Mouse (Mus musculus) cerebellum, adult (tissue): ENCODE data around the gene Babam2.
"Not testable (repeated sequence)": the region's sequence is repeated elsewhere in the genome, so short reads cannot be mapped to it uniquely, and the experiment has no call there.

Experiments
- ATAC-seq: cut with Nextera tagmentation; 2 replicates; pipeline ENCODE4 v1.9.2; 2017; ENCODE audit warnings: mild to moderate bottlenecking, moderate library complexity, mixed read lengths; ENCODE audit not compliant: insufficient number of reproducible peaks, low FRiP score, low TSS enrichment

The Babam2 gene

DNA sequence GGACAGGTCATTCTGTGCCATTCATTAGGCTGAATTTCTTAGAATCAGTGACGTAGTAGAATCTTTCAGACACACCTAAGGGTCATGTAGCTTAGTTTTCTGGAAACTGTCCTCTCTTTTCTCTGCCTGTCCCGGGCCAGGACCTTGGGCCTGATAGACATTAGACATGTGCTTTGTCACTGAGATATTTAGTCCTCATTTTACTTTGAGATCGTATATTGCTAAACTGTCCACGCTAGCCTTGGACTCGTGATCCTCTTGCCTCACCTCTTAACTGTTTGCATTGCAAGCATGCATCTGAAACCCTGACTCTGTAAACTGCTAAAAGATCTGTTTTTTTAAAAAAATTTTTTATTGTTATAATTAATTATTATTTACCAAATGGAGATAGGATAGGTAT, 74.0 kb downstream of the Babam2 start:
- no peak for ATAC-seq

DNA sequence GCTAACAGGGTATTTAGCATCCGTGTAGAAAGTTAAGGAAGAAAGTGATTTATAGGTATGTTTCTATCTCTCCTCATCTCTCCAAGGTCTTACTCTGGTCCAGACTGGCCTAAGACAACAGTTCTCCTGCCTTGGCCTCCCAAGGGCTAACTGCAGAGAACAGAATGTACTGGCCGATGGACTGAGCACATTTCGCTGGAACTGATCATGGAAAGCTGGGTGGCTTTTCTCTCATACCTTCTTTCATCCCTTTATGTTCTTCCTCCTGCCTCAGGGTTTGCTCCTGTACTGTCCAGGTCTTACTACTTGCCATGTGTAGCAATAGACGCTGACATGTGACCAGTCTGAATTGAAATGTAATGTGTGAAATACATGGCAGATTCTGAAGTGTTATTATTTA, 74.4 kb downstream of the Babam2 start:
- no peak for ATAC-seq

DNA sequence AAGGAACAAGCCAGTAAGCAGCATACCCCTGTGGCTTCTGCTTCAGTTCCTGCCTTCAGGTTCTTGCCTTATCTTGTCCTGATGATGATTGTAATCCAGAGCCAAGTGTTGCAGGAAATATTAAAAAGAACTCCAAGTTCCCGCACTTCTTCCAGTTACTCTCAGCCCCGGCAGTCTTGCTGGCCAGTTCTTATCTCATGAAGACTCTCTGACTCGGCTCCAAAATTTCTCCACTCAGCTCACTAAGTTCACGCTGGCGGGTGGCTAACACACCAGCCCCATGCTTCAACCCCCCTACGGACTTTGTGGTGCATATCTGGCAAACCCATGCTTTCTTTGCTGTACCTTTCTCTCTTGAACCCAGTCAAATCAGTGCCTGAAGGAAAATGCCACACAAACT, 77.5 kb downstream of the Babam2 start:
- no peak for ATAC-seq

DNA sequence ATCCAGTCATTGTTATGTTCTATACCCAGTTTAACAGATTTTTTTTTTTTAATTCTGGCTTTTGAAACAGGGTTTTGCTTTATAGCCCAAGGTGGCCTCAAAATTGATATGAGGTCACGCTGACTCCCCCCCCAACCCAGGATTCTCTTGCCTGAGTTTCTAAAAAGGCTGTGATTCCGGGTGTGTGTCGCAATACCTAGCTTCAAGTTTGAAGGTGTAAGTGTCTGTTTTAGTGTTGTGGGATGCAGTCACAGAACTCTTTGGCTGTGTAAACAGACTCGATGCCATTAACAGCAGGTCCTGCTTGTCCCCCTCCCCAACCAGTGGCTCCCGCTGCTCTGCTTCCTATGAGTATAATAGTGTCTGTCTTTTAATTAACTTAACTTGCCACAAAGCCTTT, 84.1 kb downstream of the Babam2 start:
- ATAC-seq: no peak

DNA sequence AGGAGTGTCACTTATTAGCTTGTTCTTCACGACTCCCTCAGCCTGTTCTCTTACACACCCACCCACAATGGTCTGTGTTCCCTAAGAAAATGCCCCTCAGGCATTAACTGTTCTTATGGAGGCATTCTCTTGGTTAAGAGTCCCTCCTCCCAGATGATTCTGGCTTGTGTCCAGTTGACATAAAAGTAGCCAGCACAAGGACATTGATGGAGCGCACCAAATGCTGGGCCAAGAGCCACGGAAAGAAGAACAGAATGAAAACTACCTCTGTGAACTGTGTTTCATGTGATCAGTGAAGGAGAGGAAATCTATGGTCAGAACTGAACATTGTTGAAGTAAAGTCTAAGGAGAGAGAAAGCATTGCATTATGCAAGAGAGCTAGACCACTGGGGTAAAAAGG, 89.7 kb downstream of the Babam2 start:
- ATAC-seq: no peak

DNA sequence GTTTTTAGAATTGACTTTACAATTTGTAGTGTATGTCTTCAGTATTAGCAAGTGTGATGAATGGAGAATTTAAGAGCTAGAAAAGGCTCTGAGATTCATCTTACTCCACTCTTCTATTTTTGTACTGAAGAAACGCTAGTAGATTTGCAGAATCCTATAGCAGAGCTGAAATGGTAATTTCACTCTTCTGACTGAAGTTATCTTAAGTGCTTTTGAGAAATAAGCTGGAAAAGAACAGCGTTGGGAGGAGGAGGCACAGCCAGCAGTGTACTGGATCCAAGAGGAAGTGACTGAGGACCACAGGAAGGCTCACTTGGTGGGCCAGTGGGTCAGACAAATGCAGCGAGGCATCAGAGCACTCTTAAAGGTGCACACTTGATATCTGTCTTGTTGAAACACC, 90.1 kb downstream of the Babam2 start:
- no peak for ATAC-seq

DNA sequence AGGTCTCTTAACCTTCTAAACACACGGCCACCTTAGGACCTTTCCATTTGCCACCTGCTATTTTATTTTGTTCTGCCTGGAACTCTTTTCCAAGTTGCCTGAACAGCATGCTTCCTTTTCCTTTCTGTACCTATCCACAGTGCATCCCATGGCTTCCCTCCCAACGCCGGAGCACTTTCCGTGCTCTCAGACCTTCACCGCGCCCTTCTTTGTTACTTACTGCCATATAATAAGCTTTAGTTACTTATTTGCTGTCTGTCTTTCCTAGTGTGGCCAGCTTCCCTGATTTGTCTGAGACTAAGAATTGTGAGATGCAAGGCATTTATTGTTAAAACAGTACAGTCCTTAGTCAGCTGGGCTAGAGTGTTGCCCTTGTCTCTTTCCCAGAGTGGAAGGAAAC, 94.9 kb downstream of the Babam2 start:
- no peak for ATAC-seq

DNA sequence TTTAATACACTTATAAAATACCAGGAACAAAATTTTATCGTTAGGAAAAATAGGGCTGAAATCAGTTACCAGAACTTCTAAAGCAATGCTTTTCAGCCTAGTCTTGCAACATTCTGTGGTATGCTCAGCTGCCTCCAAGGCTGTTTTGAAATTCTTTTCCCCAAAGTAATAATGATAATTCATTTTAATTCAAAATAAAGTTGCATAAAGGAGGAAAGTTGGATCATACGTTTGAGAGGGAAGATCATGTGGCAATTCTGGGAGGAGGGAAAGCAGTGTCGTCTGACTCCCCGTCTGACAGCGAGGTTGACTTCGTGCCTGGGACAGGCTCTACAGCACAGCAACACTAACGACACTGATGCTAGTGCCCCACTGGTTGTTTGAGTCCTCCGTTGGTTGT, 95.4 kb downstream of the Babam2 start:
- no peak for ATAC-seq

DNA sequence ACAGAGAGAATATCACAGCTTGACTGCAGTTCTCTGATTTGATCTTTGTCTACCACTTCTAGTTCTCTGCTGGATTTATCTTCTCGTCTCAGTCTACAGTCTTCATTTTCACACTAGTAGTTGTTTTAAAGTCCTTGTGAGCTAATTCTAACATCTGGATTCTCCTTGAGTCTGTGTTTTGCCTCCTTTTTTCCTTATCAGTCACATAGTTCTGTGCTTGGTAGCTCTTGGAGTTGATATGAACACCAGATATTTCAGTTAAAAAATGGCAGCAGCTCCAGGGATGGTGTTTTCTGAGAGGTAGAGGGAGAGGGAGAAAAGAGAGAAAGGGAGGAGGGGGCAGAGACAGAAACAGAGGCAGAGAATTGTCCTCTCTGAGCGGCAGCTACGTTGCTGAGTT, 97.9 kb downstream of the Babam2 start:
- no peak for ATAC-seq

DNA sequence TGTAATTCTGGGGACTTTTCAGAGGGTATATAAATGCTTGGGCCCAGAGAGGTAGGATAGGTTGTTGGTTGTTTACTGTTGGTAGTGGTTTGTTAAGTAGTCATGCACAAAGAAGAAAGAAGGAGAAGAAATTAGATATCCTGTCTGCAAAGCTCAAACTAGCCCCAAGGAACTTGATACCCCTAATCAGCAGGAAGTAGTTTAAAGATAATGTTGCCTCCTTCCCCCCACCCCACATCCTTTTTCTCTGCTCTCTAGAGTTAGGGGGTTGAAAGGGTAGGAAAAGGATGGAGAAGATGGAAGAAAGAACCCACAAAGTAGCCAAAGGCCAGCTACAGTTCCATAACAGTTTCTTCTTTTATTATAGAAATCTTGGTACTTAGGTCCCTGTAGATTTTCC, 99.5 kb downstream of the Babam2 start:
- no peak for ATAC-seq

DNA sequence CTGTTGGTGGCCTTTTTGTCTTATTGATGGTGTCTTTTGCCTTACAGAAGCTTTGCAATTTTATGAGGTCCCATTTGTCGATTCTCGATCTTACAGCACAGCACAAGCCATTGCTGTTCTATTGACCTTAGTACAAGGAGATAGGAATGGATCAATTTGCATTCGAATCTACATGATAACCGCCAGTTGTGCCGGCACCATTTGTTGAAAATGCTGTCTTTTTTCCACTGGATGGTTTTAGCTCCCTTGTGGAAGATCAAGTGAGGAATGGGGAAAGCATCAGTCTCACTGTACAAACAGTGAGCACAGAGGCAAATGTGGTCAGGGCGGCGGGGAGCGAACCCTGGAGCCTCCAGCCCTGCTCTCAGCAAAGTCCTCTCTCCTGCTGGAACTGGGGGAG, 106.7 kb downstream of the Babam2 start:
- ATAC-seq: not testable (repeated sequence)

DNA sequence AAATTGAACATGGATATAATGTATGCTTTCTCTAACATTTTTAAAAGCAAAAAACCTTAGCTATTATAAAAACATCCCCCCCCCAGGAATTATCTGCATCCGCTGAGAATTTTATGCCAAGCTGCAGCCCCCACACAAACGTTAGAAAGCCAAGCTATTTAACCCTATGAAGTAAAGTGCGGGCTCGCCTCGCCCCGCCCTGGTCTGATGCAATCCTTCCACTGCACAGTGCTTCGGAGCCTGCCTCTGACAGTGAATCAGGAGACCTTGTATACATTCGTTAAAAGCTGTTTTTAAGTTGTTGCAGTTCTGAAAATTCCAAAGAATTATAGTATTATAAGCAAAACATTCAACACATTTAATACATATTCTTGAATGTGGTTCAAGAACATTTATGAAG, 107.3 kb downstream of the Babam2 start:
- ATAC-seq: no peak

DNA sequence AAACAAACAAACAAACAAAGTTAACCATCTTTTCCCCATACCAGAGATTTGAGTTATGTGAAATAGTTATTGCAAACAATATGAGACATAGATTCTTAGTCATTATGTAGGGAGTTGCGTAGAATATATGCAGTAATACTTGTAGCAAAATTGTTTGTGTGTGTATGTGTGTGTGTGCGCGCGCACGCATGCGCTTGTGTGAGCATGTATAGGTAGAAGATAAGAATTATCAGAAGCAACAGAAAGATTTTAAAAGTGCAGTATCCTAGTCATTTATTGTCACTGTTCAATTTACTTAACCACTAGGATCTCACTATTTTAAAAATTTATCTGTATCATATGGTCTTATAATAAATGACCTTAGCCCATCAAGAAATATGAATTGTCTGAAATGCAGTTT, 109.8 kb downstream of the Babam2 start:
- no peak for ATAC-seq

DNA sequence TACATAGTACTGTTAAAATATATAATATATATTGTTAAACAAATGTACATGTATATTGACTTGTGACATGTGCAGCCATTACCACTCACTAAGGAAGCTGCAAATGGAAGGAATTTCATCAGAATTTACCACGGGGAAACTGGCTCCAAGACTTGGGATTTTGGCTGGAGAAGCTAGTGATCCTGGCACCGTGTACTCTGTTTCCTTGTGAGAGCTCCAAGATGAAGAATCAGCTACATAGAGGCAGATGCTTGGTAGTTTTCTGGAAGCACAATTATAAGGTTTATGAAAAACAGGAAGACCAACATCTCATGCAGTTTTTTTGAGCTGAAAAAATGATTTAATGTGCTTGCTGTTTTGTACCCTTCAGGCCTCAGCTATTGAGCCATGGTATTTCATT, 110.8 kb downstream of the Babam2 start:
- ATAC-seq: no peak

DNA sequence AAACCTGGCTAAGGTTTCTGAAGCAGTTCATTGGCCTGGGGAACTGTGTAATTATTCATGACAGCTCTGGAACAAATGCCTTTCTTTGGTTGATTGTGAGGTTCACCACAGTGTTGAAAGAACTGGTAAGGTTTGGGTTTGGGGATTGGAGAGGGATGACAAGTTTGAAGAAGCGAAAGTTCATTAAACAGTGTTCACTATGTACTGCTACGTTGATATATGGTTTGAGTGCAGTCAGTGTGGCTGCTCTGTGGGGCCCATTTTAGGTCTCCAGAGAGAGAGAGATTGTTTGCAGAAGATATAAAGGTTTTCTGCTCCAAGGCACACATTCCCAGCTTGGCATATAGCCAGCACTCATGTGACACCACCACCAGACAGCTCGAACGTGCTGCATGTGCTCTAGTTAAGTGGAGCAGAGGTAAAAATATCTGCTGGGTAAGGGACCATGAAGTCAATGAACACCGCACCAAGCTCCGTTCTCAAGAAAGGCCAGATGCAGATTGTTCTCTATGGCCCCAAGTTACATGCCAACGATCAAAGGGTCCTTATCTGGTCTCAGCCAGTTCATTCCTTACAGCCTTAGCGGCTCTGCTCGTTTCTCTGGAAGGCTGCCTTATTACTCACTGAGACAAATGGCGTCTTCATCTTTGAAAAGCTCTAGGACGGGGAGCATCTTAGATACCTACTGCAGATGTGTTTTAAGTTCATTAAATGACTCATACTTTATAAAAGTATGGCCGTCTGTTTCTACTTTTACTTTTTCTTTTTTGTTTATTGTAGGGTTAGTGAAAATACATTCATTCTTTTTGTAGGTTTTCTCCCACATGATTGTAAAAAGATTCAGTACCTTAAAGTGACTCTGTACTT, 113.5 kb downstream of the Babam2 start:
- no peak for ATAC-seq

DNA sequence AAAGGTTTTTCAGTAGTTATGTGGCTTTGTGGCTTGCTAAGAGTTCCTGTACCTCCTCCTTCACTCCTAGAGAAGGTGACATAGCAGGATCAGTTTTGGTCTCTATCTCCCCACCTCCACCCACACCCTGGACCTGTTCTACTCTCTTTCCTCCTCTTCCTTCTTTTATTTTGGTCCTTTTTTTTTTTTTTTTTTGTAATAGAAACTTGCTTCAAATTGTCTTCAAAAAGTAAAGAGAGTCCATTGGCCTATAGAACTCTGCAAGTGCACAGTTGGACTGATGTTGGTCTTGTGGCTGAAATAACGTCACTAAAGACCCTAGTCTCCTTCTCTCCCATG, 114.1 kb downstream of the Babam2 start:
- no peak for ATAC-seq

DNA sequence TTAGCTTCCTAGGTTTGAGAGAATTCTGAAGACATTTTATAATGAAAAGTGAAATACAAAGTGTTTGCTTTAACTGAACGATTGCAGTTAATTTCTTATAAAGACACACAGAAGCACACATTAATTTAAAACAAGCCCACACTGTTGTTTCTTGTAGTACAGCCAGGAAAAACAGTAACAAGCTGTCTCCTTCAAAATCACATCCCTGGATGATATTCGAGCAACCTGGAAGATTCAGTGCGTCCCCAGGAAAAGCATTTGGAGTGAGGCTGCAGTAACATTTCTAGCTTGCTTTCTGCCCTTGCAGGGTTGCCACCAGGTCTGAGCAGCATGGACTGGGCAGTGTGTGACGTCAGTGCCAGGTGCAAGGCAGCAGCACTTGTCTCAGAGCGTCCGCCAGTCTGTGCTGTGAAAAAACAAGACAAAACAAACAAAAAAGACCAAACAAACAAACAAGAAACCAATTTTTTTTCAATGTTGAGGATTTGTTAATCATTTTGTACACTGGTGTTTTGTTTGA, 115.7 kb downstream of the Babam2 start:
- no peak for ATAC-seq

DNA sequence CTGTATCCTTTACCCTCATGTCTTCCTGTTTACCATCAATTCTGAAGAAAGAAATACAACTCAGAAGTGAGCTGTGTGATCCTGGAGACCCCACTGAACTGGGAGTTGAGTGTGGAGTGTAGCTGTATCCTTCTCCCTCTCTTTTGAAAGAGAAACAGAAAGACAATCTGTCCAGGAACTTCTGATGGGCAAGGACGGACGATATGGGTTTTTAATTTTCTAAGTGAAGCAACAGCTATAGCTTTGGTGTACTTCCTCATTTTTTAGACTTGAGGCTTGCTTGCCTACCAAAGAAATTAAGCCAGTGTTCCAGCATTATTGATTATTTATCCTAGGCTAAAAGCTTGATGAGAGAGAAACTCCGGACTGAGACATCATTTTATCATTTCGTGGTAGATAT, 116.6 kb downstream of the Babam2 start:
- ATAC-seq: no peak

DNA sequence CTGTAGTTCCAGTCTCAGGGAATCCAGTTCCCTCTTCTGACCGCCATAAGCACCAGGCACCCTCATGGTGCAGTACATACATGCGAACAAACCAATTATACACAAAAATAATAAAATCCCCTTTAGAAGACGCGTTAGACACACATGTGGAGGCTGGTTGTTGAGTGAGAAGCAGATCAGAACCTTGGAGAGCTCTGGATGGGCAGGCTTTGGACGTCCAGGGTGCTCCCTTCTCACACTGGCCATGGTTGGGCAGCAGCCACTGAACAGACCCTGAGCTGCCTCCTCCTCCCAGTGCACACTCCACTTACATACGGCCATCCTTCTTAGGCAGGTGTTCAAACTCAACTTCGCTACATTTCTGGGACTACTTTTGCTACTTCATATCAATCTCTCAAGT, 117.6 kb downstream of the Babam2 start:
- ATAC-seq: no peak

DNA sequence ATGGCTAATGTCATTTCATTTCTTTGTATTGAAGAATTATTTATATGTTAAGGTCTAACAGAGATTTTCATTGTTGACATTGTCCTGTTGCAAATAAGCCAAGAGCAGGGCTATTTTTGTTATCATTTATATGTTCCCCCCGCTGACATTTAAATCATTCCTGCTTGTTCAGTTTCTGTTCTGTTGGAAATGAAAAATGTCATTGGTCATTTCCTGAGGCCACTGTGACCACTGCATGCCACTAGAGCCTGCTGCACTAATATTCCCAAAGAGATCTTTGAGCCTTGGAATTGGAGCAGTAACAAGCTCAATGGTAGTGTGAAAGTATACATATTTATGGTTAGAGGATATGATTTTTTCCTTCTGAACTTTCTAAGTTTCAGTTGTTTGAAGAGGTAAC, 118.6 kb downstream of the Babam2 start:
- ATAC-seq: no peak

DNA sequence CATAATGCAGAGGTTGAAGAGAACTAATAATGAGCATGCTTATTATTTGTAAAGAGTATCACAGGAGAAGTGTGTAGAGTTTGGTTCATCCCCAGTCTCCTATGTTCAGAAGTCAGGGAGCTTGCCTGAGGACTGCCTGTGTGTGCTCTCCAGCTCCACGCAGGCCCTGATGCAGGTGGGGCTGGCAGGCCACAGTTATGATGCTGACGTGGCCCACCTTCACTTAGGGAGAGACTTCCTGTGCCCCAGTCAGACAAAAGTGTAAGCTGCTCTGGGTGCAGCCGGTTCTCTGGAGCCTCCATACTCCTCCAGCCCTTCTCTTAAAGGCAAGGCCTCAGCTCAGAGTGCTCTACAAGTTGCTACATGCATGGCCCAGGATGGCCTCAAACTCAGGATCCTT, 123.3 kb downstream of the Babam2 start:
- no peak for ATAC-seq

DNA sequence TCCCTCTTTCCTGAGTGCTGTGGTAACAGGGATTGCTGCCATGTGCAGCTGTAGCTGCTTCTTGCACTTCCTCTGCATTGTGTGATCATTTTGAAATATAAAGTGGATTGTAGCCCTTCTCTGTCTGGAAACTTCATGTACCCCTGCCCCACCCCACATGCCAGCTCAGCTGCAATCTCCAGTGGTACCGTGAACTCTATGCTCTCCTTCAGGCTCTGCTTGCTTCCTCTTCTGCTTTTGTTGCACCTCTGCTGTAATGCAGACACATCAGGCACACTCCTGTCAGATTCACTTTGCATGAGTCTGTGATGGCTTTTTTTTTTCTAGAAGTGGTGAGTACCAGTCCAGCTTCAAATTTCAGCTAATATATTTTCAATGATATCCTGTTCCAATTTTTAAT, 123.7 kb downstream of the Babam2 start:
- ATAC-seq: no peak

DNA sequence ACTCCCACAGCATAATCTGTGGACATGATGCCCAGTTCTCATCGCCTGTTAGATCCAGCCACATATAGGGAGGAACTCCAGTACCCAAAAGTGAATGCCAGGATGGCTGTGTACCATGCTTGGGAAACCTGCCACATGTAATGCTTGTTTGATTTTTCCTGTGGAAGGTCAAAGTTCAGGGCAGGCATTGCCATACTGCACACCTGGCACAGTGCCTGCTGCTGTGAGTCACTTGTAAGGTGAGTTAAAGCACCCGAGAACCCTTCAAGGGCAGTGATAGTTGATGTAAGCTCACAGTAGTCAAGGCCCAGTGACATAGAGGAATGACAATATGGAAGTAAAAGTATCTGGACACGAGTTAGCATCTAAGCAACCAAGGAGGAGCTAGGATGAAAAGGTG, 126.2 kb downstream of the Babam2 start:
- ATAC-seq: no peak
